Mouse (Mus musculus): ENCODE results near the gene Raver2.

GRCm38 (mm10) chr4:101027852-101028411 is 40.9 kb upstream of the Raver2 start:
- TF ChIP-seq TAL1 (IDR thresholded peaks at IDR 0.05; ENCODE audit: low read length): no peak
- TF ChIP-seq GATA1 (IDR thresholded peaks at IDR 0.05; ENCODE audit: low read length): no peak

Measured in erythroblast, embryonic 14.5 days (primary cell).